Mouse (Mus musculus): ENCODE measurements around the gene Ranbp1. TPM values are rescaled to one million over a fixed set of nuclear protein-coding genes. Genes with fewer than 3 reads are reported as not detected.

Ranbp1 gene
- polyA plus RNA-seq, 1 experiment from 2014 or later = 989 TPM

DNA sequence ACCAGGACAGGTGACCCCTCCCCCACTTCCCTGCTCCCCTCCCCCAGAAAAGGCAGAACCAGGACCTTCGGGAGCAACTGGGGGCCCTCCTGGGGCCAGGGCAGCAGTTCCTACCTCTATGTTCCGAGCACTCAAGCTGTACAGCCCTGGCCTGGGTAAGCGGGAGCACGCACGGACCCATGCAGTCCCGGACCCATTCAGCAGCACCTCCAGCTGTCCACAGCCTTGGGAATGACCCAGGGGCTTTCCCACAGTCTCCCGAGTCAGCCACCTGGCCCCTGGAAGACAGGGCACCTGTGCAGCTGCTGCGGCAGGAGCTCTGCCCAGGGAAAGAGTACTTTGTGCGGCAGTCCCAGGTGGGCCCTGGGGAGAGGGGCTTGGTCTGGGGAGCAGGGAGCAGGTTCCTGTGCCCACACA, 29.9 kb downstream of the Ranbp1 start:
- no peak for DNase-seq (ENCODE audit: low spot score)
- no peaks in the 10 kb centered on the region for H3K9me3 ChIP-seq (ENCODE audit: control insufficient read depth, low read length)
- H3K4me2 ChIP-seq = no peak overlapping the region
- H3K27me3 ChIP-seq (replicated peaks; ENCODE audit: control insufficient read depth, insufficient read depth, low read length) = no peaks in the 10 kb centered on the region
- H3K4me1 ChIP-seq (replicated peaks; ENCODE audit: control insufficient read depth, insufficient read depth, low read length) = 0 out of 2 replicates have a peak, but pooled peaks cover 4% of the 10 kb centered on the region
- no peak for ATAC-seq (replicated peaks; ENCODE audit: low FRiP score)
- WGBS = 77% methylated on average over 9 of the region's 9 CpGs
- H3K9ac ChIP-seq (ENCODE audit: low read depth, low read length) = no peak overlapping the region
- 0 out of 2 replicates have a peak, but pooled peaks cover 3% of the 10 kb centered on the region for H3K36me3 ChIP-seq (ENCODE audit: control insufficient read depth, insufficient read depth, low read length)
- H3K4me3 ChIP-seq (ENCODE audit: low read depth, low read length) = no peak overlapping the region
- no peak overlapping the region for H3K27ac ChIP-seq (ENCODE audit: low read depth, low read length)

DNA sequence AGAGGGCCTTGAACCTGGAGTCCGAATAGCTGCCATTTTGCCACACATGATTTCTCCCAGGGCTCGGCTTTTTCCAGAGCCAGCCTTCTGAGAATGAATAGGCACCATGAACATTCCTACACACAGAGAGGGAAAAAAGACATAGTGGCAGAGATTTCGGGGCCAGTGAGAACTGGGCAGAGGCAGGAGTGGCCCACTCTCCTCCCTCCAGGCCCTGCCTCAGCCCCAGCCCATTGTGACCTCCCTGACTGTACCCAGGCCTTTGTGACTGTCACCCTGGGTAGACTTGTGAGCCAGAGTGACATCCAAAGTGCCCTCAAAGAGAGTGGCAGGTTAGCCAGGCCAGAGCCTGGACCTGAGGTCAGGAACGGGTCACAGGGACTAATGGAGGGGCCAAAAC, 31.0 kb downstream of the Ranbp1 start, which contains the start of gene Ccdc188:
TSS of gene Ccdc188 (plus strand) at position 301 of the 400 bp plus-strand sequence.
- no peak within 1 kb of the TSS for H3K4me2 ChIP-seq
- no peak for DNase-seq (ENCODE audit: low spot score)
- no peak for ATAC-seq (replicated peaks; ENCODE audit: low FRiP score)
- H3K9ac ChIP-seq (ENCODE audit: low read depth, low read length) = no peak within 1 kb of the TSS
- no peak within 1 kb of the TSS for H3K4me3 ChIP-seq (ENCODE audit: low read depth, low read length)
- no peaks in the 10 kb centered on the region for H3K9me3 ChIP-seq (ENCODE audit: control insufficient read depth, low read length)
- H3K27me3 ChIP-seq (replicated peaks; ENCODE audit: control insufficient read depth, insufficient read depth, low read length) = no peaks in the 10 kb centered on the region
- H3K4me1 ChIP-seq (replicated peaks; ENCODE audit: control insufficient read depth, insufficient read depth, low read length) = 0 out of 2 replicates have a peak, but pooled peaks cover 4% of the 10 kb centered on the region
- H3K36me3 ChIP-seq (ENCODE audit: control insufficient read depth, insufficient read depth, low read length) = 0 out of 2 replicates have a peak, but pooled peaks cover under 1% of the 10 kb centered on the region
- WGBS = 86% methylated on average over 4 of the region's 4 CpGs
- H3K27ac ChIP-seq (ENCODE audit: low read depth, low read length) = no peak within 1 kb of the TSS

DNA sequence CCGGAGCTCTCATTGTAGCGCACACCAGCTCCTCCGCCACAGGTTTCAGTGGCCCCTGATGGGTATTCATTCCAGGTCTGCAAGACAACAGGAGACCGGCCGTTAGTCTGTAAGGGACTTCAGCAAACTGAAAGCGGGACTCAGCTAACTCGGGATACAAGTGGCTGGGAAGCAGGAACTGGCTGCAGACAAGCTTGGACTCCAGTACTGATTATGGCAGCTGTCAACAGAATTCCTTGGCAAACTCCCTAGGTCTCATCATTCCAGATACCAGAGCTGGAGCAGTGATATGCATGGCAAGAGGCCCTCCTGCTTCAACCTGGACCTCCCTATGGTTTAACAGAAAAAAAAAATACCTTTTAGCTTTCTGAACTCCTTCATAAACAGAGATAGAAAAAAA, 33.7 kb downstream of the Ranbp1 start:
- DNase-seq (ENCODE audit: low spot score) (no peak), ATAC-seq (replicated peaks; ENCODE audit: low FRiP score) (no peak)
- Histone ChIP-seq H3K4me3 (ENCODE audit: low read depth, low read length) (no peak overlapping the region), H3K36me3 (ENCODE audit: control insufficient read depth, insufficient read depth, low read length) (no peaks in the 10 kb centered on the region), H3K9ac (ENCODE audit: low read depth, low read length) (no peak overlapping the region), H3K27ac (ENCODE audit: low read depth, low read length) (no peak overlapping the region), H3K27me3 (replicated peaks; ENCODE audit: control insufficient read depth, insufficient read depth, low read length) (no peaks in the 10 kb centered on the region), H3K4me1 (replicated peaks; ENCODE audit: control insufficient read depth, insufficient read depth, low read length) (0 out of 2 replicates have a peak, but pooled peaks cover 3% of the 10 kb centered on the region), H3K4me2 (no peak overlapping the region), H3K9me3 (ENCODE audit: control insufficient read depth, low read length) (no peaks in the 10 kb centered on the region)
- 79% methylated on average over 7 of the region's 7 CpGs for WGBS

DNA sequence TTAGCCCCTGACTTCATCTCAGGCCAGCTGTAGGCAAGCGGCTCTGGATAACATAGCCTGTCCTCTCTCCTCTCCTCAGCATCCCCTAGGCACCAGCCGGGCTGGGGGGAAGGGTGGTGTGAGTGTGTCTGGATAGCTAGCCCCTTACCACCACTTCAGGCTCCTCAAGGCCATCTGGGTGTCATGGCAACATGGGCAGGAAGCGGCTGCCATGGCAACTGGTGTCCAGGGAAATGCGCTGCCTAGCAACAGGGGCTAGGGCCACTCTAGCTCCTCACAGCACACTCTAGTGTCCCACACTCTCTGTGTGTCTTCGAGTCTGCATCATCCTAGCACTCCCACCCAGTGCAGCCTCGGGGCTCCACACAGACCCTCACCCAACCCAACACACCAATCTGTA, 34.8 kb downstream of the Ranbp1 start:
- H3K4me1 ChIP-seq (replicated peaks; ENCODE audit: control insufficient read depth, insufficient read depth, low read length) = no peaks in the 10 kb centered on the region

DNA sequence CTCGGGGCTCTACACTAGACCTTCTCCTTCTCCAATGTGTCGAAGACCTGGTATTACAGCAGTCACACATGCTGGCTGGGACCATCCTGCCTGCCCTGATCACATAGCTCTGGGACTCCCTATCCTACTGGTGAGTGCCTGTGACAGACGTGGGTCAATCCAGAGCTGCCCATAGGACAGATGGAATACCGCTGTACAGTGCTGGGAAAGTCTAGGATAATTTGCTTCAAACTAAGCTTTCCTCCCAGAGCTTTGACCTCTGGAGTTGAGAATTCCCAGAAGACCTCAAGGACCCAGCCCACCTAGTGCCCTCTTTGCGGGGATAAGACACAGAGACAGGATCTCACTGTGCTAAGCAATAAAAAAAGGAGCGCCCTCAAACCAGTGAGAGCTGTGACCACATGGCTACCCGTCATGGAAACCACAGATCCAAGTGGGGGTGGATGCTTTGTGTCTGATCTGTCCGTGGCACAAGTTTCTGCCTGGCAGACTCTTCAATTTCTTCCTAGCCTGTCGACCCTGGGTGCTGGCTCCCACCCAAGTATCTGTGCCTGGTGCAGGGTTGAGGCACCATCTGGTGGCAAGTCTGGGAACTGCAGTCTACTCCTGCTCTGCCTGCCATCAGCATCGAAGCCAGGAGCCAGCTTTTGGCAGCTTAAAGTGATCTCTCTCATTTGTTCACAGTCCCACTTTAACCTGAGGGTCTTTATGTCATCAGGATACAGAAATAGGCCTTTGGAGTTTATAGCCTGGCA, 36.9 kb downstream of the Ranbp1 start:
- Histone ChIP-seq H3K9ac (ENCODE audit: low read depth, low read length) (no peak overlapping the region), H3K9me3 (ENCODE audit: control insufficient read depth, low read length) (no peaks in the 10 kb centered on the region), H3K4me2 (no peak overlapping the region), H3K27ac (ENCODE audit: low read depth, low read length) (no peak overlapping the region), H3K4me1 (replicated peaks; ENCODE audit: control insufficient read depth, insufficient read depth, low read length) (no peaks in the 10 kb centered on the region), H3K27me3 (replicated peaks; ENCODE audit: control insufficient read depth, insufficient read depth, low read length) (no peaks in the 10 kb centered on the region), H3K4me3 (ENCODE audit: low read depth, low read length) (no peak overlapping the region), H3K36me3 (ENCODE audit: control insufficient read depth, insufficient read depth, low read length) (no peaks in the 10 kb centered on the region)
- WGBS = 39% methylated on average over 10 of the region's 10 CpGs
- ATAC-seq (replicated peaks; ENCODE audit: low FRiP score) (peak; percentile 17), DNase-seq (ENCODE audit: low spot score) (peak; percentile 77)

More for the DNA sequence above, 34.8 kb downstream of the Ranbp1 start:
- H3K4me3 ChIP-seq (ENCODE audit: low read depth, low read length) = no peak overlapping the region
- H3K27me3 ChIP-seq (replicated peaks; ENCODE audit: control insufficient read depth, insufficient read depth, low read length) = no peaks in the 10 kb centered on the region
- no peak overlapping the region for H3K4me2 ChIP-seq
- H3K27ac ChIP-seq (ENCODE audit: low read depth, low read length) = no peak overlapping the region
- no peak for DNase-seq (ENCODE audit: low spot score)
- H3K36me3 ChIP-seq (ENCODE audit: control insufficient read depth, insufficient read depth, low read length) = no peaks in the 10 kb centered on the region
- ATAC-seq (replicated peaks; ENCODE audit: low FRiP score) = no peak
- 62% methylated on average over 6 of the region's 6 CpGs for WGBS
- no peaks in the 10 kb centered on the region for H3K9me3 ChIP-seq (ENCODE audit: control insufficient read depth, low read length)
- no peak overlapping the region for H3K9ac ChIP-seq (ENCODE audit: low read depth, low read length)

DNA sequence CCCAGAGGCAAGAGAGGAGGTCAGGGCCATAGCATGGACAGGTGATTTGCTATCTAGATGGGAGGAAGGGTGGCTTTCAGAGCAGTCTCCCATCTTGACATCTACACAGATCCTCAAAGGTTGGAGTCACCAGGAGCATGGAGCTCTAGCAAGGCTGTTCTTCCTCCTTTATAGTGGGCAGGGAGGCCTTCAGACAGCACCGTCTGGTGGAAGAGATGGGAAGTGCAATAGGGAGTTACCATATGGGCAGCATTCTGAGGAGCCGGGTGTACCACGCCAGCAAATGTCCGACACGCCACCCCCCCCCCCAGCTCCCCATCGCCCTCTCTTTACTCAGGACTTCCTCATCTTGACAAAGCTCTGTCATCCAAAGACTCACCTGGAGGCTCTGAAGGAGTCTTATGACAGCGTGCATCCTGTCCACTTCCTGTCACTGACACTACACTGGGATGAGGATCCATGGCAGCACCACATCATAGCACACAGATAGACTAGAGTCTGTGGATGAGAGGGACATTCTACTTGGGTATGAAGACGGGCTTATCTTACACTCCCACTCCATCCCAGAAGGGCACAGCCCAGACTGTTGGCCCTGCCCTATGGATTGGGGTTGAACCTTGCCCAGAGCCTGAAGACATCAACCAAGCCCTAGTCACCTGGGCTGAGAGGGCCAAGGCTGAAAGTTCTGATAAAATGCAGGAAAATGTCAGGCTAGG, 37.7 kb downstream of the Ranbp1 start:
- DNase-seq (ENCODE audit: low spot score) = peak; percentile 44

DNA sequence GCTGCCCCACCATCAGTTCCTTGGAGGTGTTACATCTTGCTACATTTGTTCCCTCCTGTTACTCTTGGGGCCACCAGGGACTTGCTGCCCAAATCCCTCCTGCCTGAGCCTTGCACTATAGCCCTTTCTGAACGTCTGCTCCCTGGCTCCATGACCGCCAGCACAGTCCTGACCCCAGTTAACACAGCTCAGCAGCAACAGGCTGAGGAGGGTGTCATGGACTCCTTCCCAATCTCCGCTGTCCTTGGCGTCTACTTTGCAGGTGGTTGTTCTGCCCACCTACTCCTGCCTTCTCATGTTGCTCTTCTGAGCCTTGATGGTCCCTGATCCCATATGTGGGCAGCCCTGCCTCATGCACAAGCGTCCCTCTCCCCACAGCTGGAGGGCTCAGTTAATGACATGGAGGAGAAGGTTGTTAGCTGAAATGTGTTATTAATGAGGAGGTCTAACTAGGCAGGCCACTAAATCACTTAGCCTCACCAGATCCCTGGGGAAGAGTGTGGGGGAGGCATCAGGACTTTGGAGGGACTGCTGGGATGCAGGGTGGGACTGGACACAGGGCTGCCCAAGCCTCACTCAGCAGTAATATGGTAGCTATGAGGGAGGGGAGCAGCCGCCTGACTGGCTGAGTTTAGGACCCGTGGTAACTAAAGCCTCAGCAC, 45.0 kb downstream of the Ranbp1 start:
- H3K4me3 ChIP-seq (ENCODE audit: low read depth, low read length) = no peak overlapping the region
- no peak overlapping the region for H3K27ac ChIP-seq (ENCODE audit: low read depth, low read length)
- DNase-seq (ENCODE audit: low spot score) = no peak
- H3K4me2 ChIP-seq = no peak overlapping the region
- H3K36me3 ChIP-seq (ENCODE audit: control insufficient read depth, insufficient read depth, low read length) = no peaks in the 10 kb centered on the region
- H3K4me1 ChIP-seq (replicated peaks; ENCODE audit: control insufficient read depth, insufficient read depth, low read length) = no peaks in the 10 kb centered on the region
- no peaks in the 10 kb centered on the region for H3K27me3 ChIP-seq (replicated peaks; ENCODE audit: control insufficient read depth, insufficient read depth, low read length)
- no peak overlapping the region for H3K9ac ChIP-seq (ENCODE audit: low read depth, low read length)
- ATAC-seq (replicated peaks; ENCODE audit: low FRiP score) = no peak
- 64% methylated on average over 7 of the region's 7 CpGs for WGBS
- no peaks in the 10 kb centered on the region for H3K9me3 ChIP-seq (ENCODE audit: control insufficient read depth, low read length)

More for the DNA sequence above, 37.7 kb downstream of the Ranbp1 start:
- H3K4me2 ChIP-seq = no peak overlapping the region
- no peak overlapping the region for H3K27ac ChIP-seq (ENCODE audit: low read depth, low read length)
- peak; percentile 35; the same call in 1 of the 2 replicates for ATAC-seq (replicated peaks; ENCODE audit: low FRiP score)
- no peaks in the 10 kb centered on the region for H3K36me3 ChIP-seq (ENCODE audit: control insufficient read depth, insufficient read depth, low read length)
- no peaks in the 10 kb centered on the region for H3K4me1 ChIP-seq (replicated peaks; ENCODE audit: control insufficient read depth, insufficient read depth, low read length)
- 18% methylated on average over 8 of the region's 8 CpGs for WGBS
- H3K9me3 ChIP-seq (ENCODE audit: control insufficient read depth, low read length) = no peaks in the 10 kb centered on the region
- H3K9ac ChIP-seq (ENCODE audit: low read depth, low read length) = no peak overlapping the region
- no peak overlapping the region for H3K4me3 ChIP-seq (ENCODE audit: low read depth, low read length)
- H3K27me3 ChIP-seq (replicated peaks; ENCODE audit: control insufficient read depth, insufficient read depth, low read length) = no peaks in the 10 kb centered on the region

DNA sequence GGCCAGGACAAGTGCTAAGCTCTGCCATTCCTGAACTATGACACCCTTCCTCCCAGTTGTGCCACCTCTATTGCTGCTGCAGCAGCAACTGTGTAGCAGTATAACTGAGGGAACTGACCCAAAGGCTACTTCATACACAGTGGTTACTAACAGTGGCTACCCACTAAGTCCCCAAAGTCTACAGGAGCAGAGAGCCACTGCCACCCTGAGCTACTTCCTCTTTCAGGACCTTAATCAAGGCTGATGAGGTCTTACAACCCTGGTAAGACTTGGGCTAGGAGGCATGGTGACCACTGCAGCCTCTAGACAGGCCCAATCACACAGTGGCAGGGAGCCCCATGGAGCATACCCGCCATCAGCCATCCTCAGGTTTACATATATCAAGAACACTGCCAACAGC, 46.5 kb downstream of the Ranbp1 start:
- no peak overlapping the region for H3K4me3 ChIP-seq (ENCODE audit: low read depth, low read length)
- 84% methylated on average over 1 of the region's 1 CpGs for WGBS
- H3K4me2 ChIP-seq = no peak overlapping the region
- H3K27ac ChIP-seq (ENCODE audit: low read depth, low read length) = no peak overlapping the region
- H3K27me3 ChIP-seq (replicated peaks; ENCODE audit: control insufficient read depth, insufficient read depth, low read length) = no peaks in the 10 kb centered on the region
- no peak for DNase-seq (ENCODE audit: low spot score)
- H3K36me3 ChIP-seq (ENCODE audit: control insufficient read depth, insufficient read depth, low read length) = no peaks in the 10 kb centered on the region
- H3K9me3 ChIP-seq (ENCODE audit: control insufficient read depth, low read length) = no peaks in the 10 kb centered on the region
- H3K9ac ChIP-seq (ENCODE audit: low read depth, low read length) = no peak overlapping the region
- no peaks in the 10 kb centered on the region for H3K4me1 ChIP-seq (replicated peaks; ENCODE audit: control insufficient read depth, insufficient read depth, low read length)
- ATAC-seq (replicated peaks; ENCODE audit: low FRiP score) = no peak

Data from liver, embryonic 11.5 days (tissue).